Mouse (Mus musculus) E14TG2a.4 (cell line): Measurements from ENCODE around the gene Olfm3.

Experiments used
- H3K27me3 ChIP-seq: 2 replicates; pipeline ENCODE4 v1.6.1; 2014; ENCODE audit warnings: low read length, control low read depth; ENCODE audit not compliant: insufficient read depth
- H3K36me3 ChIP-seq: 2 replicates; pipeline ENCODE4 v1.6.1; 2014; ENCODE audit warnings: low read length, control low read depth; ENCODE audit not compliant: insufficient read depth
- H3K4me1 ChIP-seq: replicated peaks from 2 replicates; pipeline ENCODE4 v1.6.1; 2014; ENCODE audit warnings: low read depth, low read length, control low read depth
- H3K4me3 ChIP-seq: replicated peaks from 2 replicates; pipeline ENCODE4 v1.5.1; 2014; ENCODE audit warnings: mild to moderate bottlenecking, low read length
- H3K9me3 ChIP-seq: 2 replicates; pipeline ENCODE4 v1.6.1; 2014; ENCODE audit warnings: low read length, control low read depth
- CTCF ChIP-seq: conservative IDR thresholded peaks from 2 replicates; pipeline ENCODE4 v1.5.1; 2014; ENCODE audit warnings: low read length
- NANOG ChIP-seq: IDR thresholded peaks from 2 replicates; pipeline ENCODE4 v1.6.1; 2014; ENCODE audit warnings: borderline replicate concordance, low read length, mixed read lengths
- POU5F1 ChIP-seq: IDR thresholded peaks from 2 replicates; pipeline ENCODE4 v1.6.1; 2014; ENCODE audit warnings: low read length, borderline replicate concordance

Olfm3 gene

DNA sequence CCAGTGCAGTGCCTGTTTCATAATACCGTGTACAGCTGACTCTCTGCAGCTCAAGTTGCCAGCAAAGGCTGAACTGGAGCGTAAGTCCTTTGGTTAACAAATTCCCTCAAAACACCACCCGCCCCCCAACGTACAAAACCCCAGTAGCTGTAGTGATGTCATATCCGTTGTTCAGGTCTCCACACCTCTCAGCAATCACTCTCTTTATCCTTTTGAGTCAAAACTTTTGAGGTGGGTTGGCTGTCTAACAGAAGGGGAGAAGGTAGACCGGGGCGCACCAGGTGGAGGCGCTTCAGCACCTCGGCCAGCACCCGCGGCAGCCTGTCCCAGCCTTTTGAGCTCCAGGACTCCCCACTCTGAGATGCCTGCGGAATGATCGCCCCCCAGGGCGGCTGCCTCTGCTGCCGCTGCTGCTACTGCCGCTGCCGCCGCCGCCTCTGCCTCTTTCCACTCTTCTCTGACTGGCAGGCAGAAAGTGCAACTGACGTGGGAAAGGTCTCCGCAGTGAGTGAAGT is at the start of gene Olfm3:
Gene Olfm3, plus strand, starts transcription at position 155 of the 515 bp plus-strand sequence.
- no peak for TF ChIP-seq NANOG
- TF ChIP-seq POU5F1, result no peak
- no peak for TF ChIP-seq CTCF
- H3K4me3 ChIP-seq, result peak within 1 kb of the TSS; percentile 46
- no peaks in the 10 kb centered on the region for H3K36me3 ChIP-seq
- no peaks in the 10 kb centered on the region; the same call in 1 of the 2 replicates for H3K4me1 ChIP-seq
- H3K9me3 ChIP-seq, result no peaks in the 10 kb centered on the region
- peaks cover 8% of the 10 kb centered on the region for H3K27me3 ChIP-seq

DNA sequence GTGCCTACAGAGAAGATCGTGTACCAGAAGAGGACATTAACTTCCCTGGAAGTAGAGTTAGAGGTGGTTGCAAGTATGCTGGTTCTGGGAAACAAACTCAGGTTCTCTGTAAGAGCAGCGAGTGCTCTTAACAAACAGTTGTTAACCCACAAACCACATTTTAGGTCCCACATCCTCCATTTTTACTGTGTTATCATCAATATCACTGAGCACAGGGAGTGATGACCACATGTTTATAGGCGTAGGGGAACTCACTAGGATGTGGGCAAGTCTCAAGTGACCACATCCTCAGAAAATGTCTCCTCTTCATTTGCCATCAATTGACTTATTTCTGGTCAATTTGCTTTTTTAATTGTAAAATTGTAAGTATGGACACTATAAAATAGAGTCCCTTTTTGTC is 14.1 kb upstream of the Olfm3 start:
- H3K4me1 ChIP-seq, result no peaks in the 10 kb centered on the region
- H3K9me3 ChIP-seq, result no peaks in the 10 kb centered on the region
- no peaks in the 10 kb centered on the region for H3K27me3 ChIP-seq
- no peak overlapping the region for H3K4me3 ChIP-seq
- H3K36me3 ChIP-seq, result no peaks in the 10 kb centered on the region
- TF ChIP-seq NANOG, result no peak
- no peak for TF ChIP-seq POU5F1
- no peak for TF ChIP-seq CTCF

DNA sequence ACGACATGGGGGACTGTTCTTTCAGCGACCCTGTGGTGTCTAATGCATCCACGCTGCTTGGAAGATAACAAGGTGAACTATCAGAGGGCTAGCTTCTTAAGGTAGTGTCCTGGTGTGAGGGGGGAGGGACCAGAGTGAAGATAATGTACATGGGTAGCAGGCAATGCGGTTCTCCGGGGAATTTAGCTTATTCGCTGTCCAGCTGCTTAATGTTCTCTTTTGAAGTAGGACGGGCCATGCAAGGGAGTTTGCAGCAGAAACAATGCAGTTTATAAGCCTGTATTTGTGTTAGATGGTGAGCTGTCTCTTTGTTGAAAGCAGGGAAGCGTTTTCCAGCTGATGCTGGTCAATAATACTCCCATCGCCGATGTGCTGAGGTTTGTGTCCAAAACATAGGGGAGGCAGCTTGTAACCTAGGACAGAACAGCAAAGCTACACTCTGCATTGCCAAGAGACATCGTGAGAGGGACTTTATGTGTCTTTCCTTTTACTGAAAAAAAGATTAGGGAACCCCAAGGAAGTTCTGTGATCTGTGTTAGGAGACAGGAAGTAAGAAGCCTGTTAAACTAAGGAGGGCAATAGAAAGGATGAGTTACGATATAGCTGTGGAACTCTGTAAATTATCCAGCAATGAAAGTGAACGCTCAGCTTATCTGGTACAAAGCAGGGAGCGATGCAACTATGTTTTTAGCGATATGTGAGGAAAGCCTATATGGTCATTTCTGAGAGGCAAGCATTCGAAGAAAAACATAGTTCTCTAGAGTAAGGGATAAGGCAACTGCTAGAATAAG is 950 bp downstream of the Olfm3 start:
- Histone ChIP-seq H3K36me3 (no peaks in the 10 kb centered on the region), H3K9me3 (no peaks in the 10 kb centered on the region), H3K4me3 (peak overlapping the region; percentile 46; the same call in 1 of the 2 replicates), H3K4me1 (no peaks in the 10 kb centered on the region; the same call in 1 of the 2 replicates), H3K27me3 (peaks cover 8% of the 10 kb centered on the region)
- TF ChIP-seq NANOG, result no peak
- no peak for TF ChIP-seq POU5F1
- TF ChIP-seq CTCF, result no peak

DNA sequence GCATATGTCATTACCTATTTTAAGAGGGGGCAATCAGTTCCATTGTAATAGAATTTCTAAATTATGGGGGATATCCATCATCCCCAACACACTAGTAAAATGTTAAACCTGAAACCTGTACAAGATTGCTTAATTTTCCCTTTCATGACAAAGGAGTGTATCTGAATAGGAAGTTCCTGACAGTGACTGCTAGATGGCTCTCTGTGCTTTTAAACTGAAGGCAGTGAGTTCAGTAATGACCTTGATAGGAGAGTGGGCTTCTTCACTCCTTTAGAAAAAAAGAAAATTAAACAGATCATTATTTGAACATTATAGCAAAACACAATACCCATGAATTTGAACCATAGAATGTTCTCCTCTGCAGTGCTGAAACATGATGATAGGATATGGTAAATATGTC is 3.7 kb downstream of the Olfm3 start:
- Histone ChIP-seq H3K4me3 (no peak overlapping the region), H3K36me3 (no peaks in the 10 kb centered on the region), H3K4me1 (no peaks in the 10 kb centered on the region; the same call in 1 of the 2 replicates), H3K9me3 (no peaks in the 10 kb centered on the region), H3K27me3 (peaks cover 8% of the 10 kb centered on the region)
- TF ChIP-seq POU5F1 (no peak), CTCF (no peak), NANOG (no peak)

- peaks cover 8% of the 10 kb centered on the region for H3K27me3 ChIP-seq
- no peak overlapping the region for H3K4me3 ChIP-seq
- no peaks in the 10 kb centered on the region for H3K36me3 ChIP-seq
- TF ChIP-seq CTCF (no peak), NANOG (no peak), POU5F1 (no peak)
- H3K9me3 ChIP-seq, result no peaks in the 10 kb centered on the region
- no peaks in the 10 kb centered on the region; the same call in 1 of the 2 replicates for H3K4me1 ChIP-seq
Observed at GRCm38 (mm10) chr3:114908846-114909245, 5.0 kb downstream of the Olfm3 start.

DNA sequence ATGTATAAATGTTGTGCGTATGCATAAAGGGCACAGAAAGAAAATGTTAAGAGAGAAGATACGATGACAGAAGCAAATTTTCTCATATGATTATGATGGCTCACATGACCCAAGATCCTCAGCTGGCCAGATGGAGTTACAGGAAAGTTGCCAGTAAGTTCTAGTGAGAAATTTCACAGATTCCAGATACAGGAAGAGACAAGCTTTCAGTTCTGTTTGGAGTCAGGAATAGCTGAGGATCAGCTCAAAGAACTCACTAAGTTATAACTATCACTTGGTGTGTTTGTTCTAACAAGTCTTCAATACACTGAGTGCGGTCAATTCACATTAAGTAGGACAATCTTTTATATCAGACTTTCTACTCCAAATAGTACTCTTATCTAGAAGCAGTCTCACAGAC is 16.2 kb downstream of the Olfm3 start:
- Histone ChIP-seq H3K27me3 (no peaks in the 10 kb centered on the region), H3K4me3 (no peak overlapping the region), H3K36me3 (no peaks in the 10 kb centered on the region), H3K4me1 (no peaks in the 10 kb centered on the region), H3K9me3 (no peaks in the 10 kb centered on the region)
- no peak for TF ChIP-seq NANOG
- no peak for TF ChIP-seq POU5F1
- no peak for TF ChIP-seq CTCF

DNA sequence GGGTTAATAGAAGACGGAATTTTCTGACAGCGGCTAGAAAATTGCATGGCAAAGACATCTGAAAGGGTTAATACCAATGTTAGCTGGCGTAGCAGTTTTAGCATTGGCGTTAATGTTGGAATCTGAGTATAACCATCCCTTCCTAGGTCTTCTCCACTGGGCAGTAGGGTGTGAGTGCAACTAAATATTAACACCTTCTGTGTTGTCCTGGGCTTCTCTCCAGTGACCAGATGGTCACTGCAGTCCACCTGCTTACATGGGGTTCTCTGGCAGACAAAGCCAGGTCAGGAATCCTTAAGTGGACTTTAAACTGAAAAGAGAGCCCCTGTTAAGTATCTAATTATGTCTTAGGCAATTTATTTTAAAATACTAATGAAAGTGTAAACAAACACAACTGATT is 25.7 kb downstream of the Olfm3 start:
- no peak for TF ChIP-seq CTCF
- TF ChIP-seq POU5F1, result no peak
- no peak for TF ChIP-seq NANOG
- no peaks in the 10 kb centered on the region for H3K4me1 ChIP-seq
- H3K36me3 ChIP-seq, result no peaks in the 10 kb centered on the region
- H3K4me3 ChIP-seq, result no peak overlapping the region
- H3K9me3 ChIP-seq, result no peaks in the 10 kb centered on the region
- no peaks in the 10 kb centered on the region for H3K27me3 ChIP-seq

DNA sequence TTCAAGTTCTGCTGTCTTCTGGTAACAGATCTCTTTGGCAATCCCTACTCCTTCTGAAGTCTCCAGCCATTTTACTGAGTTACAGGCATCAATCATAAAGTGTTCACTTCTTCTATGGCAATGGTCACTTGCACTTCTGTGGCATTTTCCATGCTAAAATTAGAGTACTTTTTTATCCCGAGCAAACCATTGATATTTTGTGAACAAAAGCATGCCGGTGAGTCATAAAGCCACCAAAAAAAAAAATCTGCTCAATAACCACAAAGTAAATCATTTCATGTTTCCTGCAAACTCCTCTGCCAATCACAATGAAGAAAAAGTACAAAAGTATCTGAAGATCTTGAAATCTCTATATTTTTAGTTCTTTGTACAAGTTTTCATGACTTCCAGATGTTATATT is 26.5 kb downstream of the Olfm3 start:
- Histone ChIP-seq H3K9me3 (no peaks in the 10 kb centered on the region), H3K4me1 (no peaks in the 10 kb centered on the region), H3K36me3 (no peaks in the 10 kb centered on the region), H3K4me3 (no peak overlapping the region), H3K27me3 (no peaks in the 10 kb centered on the region)
- TF ChIP-seq NANOG (no peak), POU5F1 (no peak), CTCF (no peak)

DNA sequence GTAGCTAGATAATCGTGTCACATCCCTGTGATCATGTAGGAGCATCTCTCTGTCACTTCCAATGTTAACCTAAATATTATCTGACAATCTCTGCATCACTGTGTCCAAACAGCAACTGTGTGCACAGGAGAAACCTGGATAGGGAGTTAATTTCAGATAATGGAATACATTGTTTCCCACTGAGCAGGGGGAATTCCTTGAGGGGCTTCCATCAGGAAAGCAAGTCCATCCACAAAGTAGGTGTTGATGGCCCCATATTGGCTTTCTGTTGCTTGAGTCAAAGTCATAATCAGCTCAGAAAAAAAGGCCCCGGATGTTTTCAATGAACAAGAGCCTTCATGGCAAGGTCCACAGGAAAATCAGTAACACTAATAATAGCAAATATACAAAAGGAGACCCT is 26.9 kb downstream of the Olfm3 start:
- Histone ChIP-seq H3K9me3 (no peaks in the 10 kb centered on the region), H3K36me3 (no peaks in the 10 kb centered on the region), H3K4me3 (no peak overlapping the region), H3K4me1 (no peaks in the 10 kb centered on the region), H3K27me3 (no peaks in the 10 kb centered on the region)
- TF ChIP-seq NANOG (no peak), POU5F1 (no peak), CTCF (no peak)
